Mouse (Mus musculus) embryonic facial prominence, embryonic 10.5 days (tissue): ENCODE measurements at regions not wholly inside any gene's neighbourhood (a gene's known extent, or its start where the extent isn't known, plus 50 kb on each side); places are given as distances from the start of the nearest gene placed in this dataset.

Experiments
- DNase-seq: peaks from one replicate; pipeline ENCODE4 v3.0.0-alpha.2; 2017; ENCODE audit warnings: low spot score
- H3K27ac ChIP-seq: fragments of 300-500 bp; sonication (generic); replicated peaks from 2 replicates; pipeline ENCODE4 v1.5.1; 2016; ENCODE audit warnings: mild to moderate bottlenecking
- H3K27me3 ChIP-seq: fragments of 300-500 bp; sonication (generic); replicated peaks from 2 replicates; pipeline ENCODE4 v1.6.1; 2016; ENCODE audit warnings: low read depth, mild to moderate bottlenecking; ENCODE audit not compliant: poor library complexity, severe bottlenecking
- H3K36me3 ChIP-seq: fragments of 300-500 bp; sonication (generic); replicated peaks from 2 replicates; pipeline ENCODE4 v1.6.1; 2016; ENCODE audit warnings: mild to moderate bottlenecking, moderate library complexity
- H3K4me1 ChIP-seq: fragments of 300-500 bp; sonication (generic); 2 replicates; pipeline ENCODE4 v1.6.1; 2016
- H3K4me3 ChIP-seq: fragments of 300-500 bp; sonication (generic); 2 replicates; pipeline ENCODE4 v1.5.1; 2016; ENCODE audit warnings: mild to moderate bottlenecking, moderate library complexity
- H3K9me3 ChIP-seq: fragments of 300-500 bp; sonication (generic); 2 replicates; pipeline ENCODE4 v1.6.1; 2016; ENCODE audit warnings: mild to moderate bottlenecking
- WGBS: fragments of 180-500 bp; shearing (Covaris S2); methylation state at CpG from one replicate; pipeline ENCODE4 v1.1.7; 2016; 5-methylcytosine and 5-hydroxymethylcytosine counted together

DNA sequence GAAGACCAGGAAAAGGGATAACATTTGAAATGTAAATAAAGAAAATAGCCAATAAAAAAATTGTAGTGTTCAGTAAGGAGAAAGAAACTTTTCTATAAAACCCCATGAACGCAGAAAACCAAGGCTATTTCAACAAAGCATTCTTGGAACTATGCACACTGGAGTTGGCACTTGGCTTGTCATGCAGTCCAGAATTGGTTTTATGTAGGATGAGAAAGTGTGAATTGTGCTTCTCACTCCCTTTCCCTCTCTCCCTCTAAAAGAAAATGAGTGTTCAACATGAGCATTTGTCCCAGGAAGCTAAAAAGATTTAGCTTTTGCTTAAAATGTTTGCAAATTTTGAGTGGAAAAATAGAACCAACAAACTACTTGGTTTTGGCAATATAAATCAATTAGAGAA, 841.6 kb upstream of the Adam24 start:
- no peaks in the 10 kb centered on the region for H3K9me3 ChIP-seq
- H3K27me3 ChIP-seq = no peaks in the 10 kb centered on the region
- H3K27ac ChIP-seq = no peak overlapping the region
- H3K4me1 ChIP-seq = no peaks in the 10 kb centered on the region
- 91% methylated on average over 1 of the region's 1 CpGs for WGBS
- H3K4me3 ChIP-seq = no peak overlapping the region
- no peaks in the 10 kb centered on the region for H3K36me3 ChIP-seq
- DNase-seq = no peak

DNA sequence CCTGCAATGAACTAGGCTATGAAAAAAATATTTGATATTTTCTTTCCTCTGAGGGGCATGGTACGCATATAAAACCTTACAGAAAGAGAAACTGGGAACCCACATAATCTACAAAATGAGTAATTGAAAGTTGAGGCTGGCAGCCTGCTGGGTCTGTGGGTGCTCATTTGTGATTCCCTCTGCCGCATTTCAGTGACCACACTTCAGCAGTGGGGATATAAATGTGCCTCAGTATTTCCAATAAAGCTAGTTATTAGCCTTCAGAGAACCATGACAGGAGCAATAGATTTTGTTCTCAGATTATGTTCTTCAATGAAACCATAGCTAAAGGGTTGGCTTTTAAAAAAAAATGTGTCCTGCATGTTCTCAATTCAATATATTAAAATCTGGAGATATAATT, 828.0 kb upstream of the Adam24 start:
- Histone ChIP-seq H3K9me3 (no peaks in the 10 kb centered on the region), H3K36me3 (no peaks in the 10 kb centered on the region), H3K4me1 (no peaks in the 10 kb centered on the region), H3K27me3 (no peaks in the 10 kb centered on the region), H3K27ac (no peak overlapping the region), H3K4me3 (no peak overlapping the region)
- 86% methylated on average over 2 of the region's 2 CpGs for WGBS
- DNase-seq = no peak

DNA sequence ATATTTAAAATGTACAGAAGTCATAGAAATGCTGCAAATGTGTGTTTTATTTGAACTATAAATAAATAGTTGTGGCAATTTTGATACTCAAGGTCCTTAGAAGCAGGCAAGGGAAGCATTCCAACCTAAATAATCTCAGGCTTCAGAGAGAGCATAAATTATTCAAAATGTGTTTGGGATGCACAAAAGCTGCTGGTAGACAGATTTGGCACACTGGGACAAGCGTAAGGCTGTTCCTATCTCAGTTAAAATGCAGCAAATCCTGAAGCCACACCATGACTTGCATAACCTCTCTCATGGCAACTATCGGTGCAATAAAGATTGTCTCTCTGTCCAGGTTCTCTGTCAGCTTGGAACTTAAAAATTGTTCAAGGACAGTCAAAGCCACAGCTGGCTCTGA, 812.3 kb upstream of the Adam24 start:
- 93% methylated on average over 2 of the region's 2 CpGs for WGBS
- no peak for DNase-seq
- Histone ChIP-seq H3K4me1 (no peaks in the 10 kb centered on the region), H3K4me3 (no peak overlapping the region), H3K27ac (no peak overlapping the region), H3K27me3 (no peaks in the 10 kb centered on the region), H3K9me3 (no peaks in the 10 kb centered on the region), H3K36me3 (no peaks in the 10 kb centered on the region)

DNA sequence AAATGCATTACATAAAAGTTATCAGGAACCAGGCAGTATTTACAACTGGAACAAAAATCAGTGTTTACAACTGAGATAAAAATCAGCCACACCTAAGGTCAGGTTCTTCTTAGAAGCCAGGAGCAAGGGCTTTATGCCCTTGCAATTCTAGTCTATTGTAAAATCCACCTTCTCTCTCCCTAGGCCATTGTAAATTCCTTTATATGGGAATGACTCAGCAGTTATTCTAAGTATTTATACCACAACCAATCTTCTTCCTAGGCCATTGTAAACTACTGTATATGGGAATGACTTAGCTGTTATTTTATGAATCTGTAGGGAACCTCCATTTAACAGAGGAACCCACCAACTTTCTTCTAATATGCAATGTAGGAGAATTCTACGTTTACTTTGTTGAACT, 772.6 kb upstream of the Adam24 start:
- H3K9me3 ChIP-seq = no peaks in the 10 kb centered on the region
- H3K27me3 ChIP-seq = no peaks in the 10 kb centered on the region
- no peak overlapping the region for H3K4me3 ChIP-seq
- H3K4me1 ChIP-seq = no peaks in the 10 kb centered on the region
- H3K27ac ChIP-seq = no peak overlapping the region
- WGBS = 69% methylated on average over 1 of the region's 1 CpGs
- no peaks in the 10 kb centered on the region for H3K36me3 ChIP-seq
- DNase-seq = no peak

DNA sequence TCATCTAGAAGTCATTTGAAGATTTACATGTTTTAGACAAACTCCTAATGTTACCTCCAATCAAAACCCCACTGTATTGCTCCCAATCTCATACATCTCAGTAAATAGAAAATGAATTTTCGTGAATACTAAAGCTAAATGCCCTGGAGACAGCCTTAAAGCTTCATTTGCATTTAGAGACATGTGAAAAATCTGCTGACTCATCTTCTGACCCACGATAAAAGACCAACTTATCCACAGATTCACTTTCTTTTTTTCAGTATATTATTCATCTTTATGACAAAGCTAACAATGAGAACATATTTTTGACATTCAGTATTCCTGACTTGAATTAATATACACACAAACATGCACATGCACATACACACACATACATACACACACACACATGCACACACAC, 762.0 kb upstream of the Adam24 start:
- no peaks in the 10 kb centered on the region for H3K36me3 ChIP-seq
- 72% methylated on average over 2 of the region's 2 CpGs for WGBS
- H3K9me3 ChIP-seq = no peaks in the 10 kb centered on the region
- no peaks in the 10 kb centered on the region for H3K4me1 ChIP-seq
- no peak overlapping the region for H3K27ac ChIP-seq
- no peaks in the 10 kb centered on the region for H3K27me3 ChIP-seq
- no peak for DNase-seq
- H3K4me3 ChIP-seq = no peak overlapping the region

DNA sequence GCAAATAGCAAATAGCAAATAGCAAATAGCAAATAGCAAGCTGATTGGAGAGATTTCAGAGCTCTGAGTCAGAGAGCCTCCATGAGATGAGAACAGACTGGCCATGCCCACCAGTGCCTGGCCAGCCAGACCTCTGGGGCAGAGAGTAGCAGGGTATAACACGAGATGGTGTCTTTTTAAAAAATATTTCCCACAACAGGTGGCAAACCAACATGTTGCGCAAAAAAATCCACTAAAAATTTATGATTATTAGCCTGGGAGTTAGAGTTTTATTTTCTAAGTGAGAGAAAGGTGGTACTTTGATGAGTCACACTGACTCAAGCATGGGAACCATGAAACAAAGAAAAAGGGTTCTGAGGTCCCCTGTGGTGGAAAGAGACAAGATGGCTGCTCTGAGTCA, 753.5 kb upstream of the Adam24 start:
- DNase-seq = no peak
- H3K4me3 ChIP-seq = no peak overlapping the region
- no peak overlapping the region for H3K27ac ChIP-seq
- H3K27me3 ChIP-seq = no peaks in the 10 kb centered on the region
- H3K4me1 ChIP-seq = no peaks in the 10 kb centered on the region
- 86% methylated on average over 2 of the region's 2 CpGs for WGBS
- H3K36me3 ChIP-seq = no peaks in the 10 kb centered on the region
- H3K9me3 ChIP-seq = no peaks in the 10 kb centered on the region

DNA sequence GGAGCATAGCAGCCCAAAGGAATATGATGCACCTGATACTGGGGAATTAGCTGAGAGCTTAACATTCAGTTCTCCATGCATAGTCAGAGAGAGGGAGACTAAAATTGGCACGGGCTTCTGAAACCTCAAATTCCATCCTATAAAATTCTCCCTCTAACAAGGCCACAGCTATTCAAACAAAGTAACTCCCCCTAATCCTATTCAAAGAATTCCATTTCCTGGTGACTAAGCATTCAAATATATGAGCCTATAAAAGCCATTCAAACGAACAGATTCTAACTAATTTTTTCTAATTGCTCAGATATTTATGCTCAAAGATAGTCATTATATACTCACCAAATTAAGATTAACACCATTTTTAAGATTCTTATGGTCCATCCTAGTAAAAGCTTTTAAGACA, 751.1 kb upstream of the Adam24 start:
- Histone ChIP-seq H3K27ac (no peak overlapping the region), H3K27me3 (no peaks in the 10 kb centered on the region), H3K36me3 (no peaks in the 10 kb centered on the region), H3K9me3 (no peaks in the 10 kb centered on the region), H3K4me1 (no peaks in the 10 kb centered on the region), H3K4me3 (no peak overlapping the region)
- 64% methylated on average over 2 of the region's 2 CpGs for WGBS
- DNase-seq = no peak

DNA sequence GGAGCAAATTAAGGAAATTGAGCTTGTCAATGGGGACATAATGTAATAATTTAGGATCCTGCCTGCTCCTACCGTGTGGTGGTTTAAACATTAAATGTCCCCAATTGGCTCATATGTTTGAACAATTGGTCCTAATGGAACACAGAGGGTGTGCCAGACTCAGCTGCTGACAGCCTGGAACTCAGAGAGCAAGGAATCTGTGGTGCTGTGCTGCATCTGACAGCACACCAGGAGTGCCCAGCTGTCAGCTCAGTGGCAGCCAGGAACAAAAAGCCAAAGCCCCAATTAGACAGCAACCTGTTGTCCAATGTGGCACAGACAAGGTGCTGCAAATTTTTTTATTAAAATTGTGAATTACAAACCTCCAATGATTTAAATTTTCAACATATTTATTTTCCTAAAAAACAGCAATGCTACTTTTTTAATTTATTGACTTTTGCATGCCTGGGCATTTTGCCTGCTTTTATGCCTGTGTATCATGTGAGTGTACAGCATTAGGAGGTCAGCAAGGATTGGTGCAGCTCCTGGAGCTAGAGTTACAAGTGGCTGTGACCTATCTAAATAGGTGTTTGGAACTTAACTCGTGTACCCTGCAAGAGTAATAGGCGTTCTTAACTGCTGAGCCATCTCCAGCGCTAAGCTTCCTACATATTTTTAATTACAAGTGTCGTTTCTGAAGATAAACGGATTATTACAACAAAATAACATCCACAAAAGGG, 724.5 kb upstream of the Adam24 start:
- no peaks in the 10 kb centered on the region for H3K9me3 ChIP-seq
- DNase-seq = no peak
- WGBS = 69% methylated on average over 6 of the region's 6 CpGs
- no peaks in the 10 kb centered on the region for H3K4me1 ChIP-seq
- no peak overlapping the region for H3K27ac ChIP-seq
- no peaks in the 10 kb centered on the region for H3K36me3 ChIP-seq
- H3K27me3 ChIP-seq = no peaks in the 10 kb centered on the region
- no peak overlapping the region for H3K4me3 ChIP-seq

DNA sequence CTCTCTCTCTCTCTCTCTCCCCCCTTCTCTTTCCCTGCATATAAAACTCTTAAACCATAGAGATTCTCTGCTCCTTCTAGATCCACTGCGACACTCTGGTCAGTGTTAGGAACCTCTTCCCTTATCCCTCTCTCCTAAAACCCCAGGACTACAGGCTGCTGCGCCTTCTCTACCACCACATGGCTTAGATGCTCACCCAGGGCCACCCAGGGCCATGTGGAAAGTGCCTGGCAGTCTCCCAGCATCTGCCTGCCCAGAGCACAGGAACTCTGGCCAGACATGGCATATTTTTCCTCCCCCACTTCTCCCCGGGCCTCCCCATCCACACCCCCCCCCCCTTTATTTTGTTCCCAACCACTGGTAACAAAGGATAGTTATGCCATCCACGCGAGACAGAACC, 720.4 kb upstream of the Adam24 start:
- Histone ChIP-seq H3K4me3 (no peak overlapping the region), H3K27me3 (no peaks in the 10 kb centered on the region), H3K36me3 (no peaks in the 10 kb centered on the region), H3K4me1 (no peaks in the 10 kb centered on the region), H3K9me3 (no peaks in the 10 kb centered on the region), H3K27ac (no peak overlapping the region)
- no peak for DNase-seq
- WGBS = 62% methylated on average over 5 of the region's 5 CpGs

DNA sequence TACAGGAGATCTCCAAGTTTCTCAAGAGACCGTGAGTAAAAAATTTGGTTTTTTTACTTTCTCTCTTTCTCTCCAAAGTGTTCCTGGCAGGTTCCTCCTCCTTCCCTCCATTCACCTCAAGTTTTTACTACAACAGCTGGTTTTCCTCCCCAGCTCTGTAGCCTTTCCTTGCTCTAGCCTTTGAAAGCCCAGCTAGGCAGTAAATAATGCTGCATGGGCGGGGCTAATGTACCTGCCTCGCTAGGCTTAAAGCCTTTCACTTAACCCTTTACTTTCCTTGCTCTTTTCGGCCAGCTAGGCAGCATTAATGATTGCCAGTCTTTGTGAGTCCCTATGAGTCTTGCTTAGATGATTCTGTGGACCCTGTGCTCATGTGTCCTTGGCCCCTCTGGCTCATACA, 720.0 kb upstream of the Adam24 start:
- no peak overlapping the region for H3K27ac ChIP-seq
- H3K4me3 ChIP-seq = no peak overlapping the region
- no peaks in the 10 kb centered on the region for H3K27me3 ChIP-seq
- WGBS = 44% methylated on average over 4 of the region's 4 CpGs
- no peak for DNase-seq
- no peaks in the 10 kb centered on the region for H3K4me1 ChIP-seq
- no peaks in the 10 kb centered on the region for H3K36me3 ChIP-seq
- no peaks in the 10 kb centered on the region for H3K9me3 ChIP-seq

DNA sequence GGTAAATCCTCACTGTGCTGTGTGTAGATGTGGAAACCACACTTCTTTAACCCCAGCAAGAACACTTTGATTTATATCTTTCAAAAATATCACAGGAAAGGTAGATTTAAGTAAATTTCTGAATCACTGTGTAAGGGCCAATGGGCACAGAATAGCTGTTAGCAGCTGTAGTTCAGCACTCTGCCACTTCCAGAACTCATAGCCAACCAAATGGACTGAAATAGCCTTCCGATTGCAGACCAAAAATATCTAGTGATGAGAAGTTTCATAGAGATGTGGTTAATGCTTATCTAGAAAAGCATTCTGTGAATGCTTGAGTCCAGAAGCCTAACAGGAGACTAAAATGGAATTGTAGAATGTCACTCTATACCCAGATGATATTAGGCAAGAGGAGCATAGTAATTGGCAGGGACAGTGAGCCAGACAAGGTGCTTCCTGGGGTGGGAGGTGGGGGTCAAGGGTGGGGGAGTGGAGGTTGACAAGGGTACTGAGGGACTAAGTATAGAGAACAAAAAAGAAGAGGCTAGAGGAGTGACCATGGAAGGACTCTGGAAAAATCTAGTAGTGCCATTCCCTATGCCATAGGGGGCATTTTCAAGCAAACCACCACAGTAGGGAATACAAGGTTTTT, 669.6 kb upstream of the Adam24 start:
- DNase-seq = no peak
- H3K9me3 ChIP-seq = no peaks in the 10 kb centered on the region
- H3K4me1 ChIP-seq = no peaks in the 10 kb centered on the region
- no peak overlapping the region for H3K27ac ChIP-seq
- H3K36me3 ChIP-seq = no peaks in the 10 kb centered on the region
- WGBS = 92% methylated on average over 1 of the region's 1 CpGs
- no peaks in the 10 kb centered on the region for H3K27me3 ChIP-seq
- no peak overlapping the region for H3K4me3 ChIP-seq

DNA sequence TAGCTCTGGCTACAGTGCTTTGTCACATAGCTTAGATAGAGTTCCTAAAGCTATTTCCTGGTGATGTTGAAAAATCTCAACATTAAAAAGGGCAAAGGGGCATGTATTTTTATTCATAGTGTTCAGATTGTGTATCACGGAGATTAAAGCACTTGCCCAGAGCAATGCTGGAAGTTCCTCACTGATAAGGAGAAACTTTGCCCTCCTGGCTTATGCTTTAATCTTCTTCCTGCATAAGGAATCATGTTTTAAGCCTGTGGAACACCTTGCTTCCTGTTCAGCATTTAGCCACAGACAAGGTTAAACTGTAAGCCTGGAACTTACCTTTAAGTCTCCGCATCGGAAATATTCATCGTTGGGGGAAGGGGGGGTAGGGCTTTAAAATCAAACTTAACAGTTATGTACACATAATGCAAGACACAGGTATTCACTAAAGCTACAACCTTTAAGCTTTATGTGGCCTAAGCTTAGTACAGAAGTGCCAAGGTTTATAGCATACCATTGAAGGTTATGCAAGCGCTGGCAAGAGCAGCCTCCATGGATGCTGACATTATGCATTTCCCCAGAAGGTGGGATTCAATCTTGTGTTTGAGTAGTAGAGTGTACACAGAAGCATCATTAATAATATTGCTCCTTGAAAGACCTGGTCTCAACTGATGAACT, 655.5 kb upstream of the Adam24 start:
- H3K27me3 ChIP-seq = no peaks in the 10 kb centered on the region
- no peaks in the 10 kb centered on the region for H3K36me3 ChIP-seq
- no peak for DNase-seq
- no peak overlapping the region for H3K4me3 ChIP-seq
- WGBS = 93% methylated on average over 5 of the region's 5 CpGs
- no peaks in the 10 kb centered on the region for H3K9me3 ChIP-seq
- no peaks in the 10 kb centered on the region for H3K4me1 ChIP-seq
- no peak overlapping the region for H3K27ac ChIP-seq

DNA sequence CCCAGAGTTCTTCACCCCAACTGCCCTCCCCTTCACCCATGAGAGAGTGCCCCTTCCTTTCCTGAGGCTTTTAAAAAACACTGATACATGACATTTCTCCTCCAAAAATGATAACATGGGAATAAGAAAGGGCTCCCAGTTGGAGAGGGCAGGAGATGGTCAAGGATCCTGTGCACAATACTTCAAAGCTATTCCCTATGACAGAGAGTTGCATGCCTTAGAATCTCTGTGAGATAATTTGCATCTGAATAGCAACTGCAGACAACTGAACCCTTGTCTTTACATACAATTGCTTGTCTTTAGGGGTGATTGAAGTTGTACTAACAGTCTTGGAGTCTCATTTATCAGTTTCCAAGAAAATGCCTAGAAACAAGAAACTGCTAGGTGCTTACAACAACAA, 610.7 kb upstream of the Adam24 start:
- Histone ChIP-seq H3K27ac (no peak overlapping the region), H3K4me1 (no peaks in the 10 kb centered on the region), H3K36me3 (no peaks in the 10 kb centered on the region), H3K27me3 (no peaks in the 10 kb centered on the region), H3K9me3 (no peaks in the 10 kb centered on the region), H3K4me3 (no peak overlapping the region)
- no peak for DNase-seq
